Mouse (Mus musculus) liver, embryonic 14.5 days (tissue): ENCODE data around the gene Krt15.

ENCODE experiments used
- CTCF ChIP-seq: IDR thresholded peaks from 2 replicates; pipeline ENCODE4 v1.5.1; 2016; ENCODE audit warnings: antibody characterized with exemption, low read depth, control low read depth
- EP300 ChIP-seq: IDR thresholded peaks from 2 replicates; pipeline ENCODE4 v1.6.1; 2016; ENCODE audit warnings: antibody characterized with exemption, low read depth

DNA sequence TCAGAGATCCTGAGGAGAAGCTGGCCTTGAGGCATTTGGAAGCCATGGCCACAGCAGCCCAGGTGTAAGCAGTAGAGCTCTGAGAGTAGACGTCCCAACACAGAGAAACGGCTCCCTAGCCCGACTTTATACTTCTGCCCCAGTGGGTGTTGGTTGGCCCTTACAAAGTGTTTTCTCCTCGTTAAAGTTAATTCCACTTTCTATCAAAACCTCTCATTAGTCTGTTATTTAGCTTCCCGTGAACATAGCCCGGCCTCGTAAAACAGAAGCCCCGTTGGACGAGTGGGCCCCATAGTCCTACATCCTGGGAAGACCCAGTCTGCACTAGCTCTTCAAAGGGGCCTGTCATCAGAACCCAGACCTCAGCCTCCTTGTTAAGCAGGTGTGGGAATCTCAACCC lies 39.6 kb downstream of the Krt15 start, which contains the start of gene Krt35:
- no peak for TF ChIP-seq CTCF
- no peak for TF ChIP-seq EP300
